ENCODE assay signal across 27 mouse cellular contexts in genomic region chr16:77598787-77599186, GRCm38 (mm10). TPM values are rescaled to one million over a fixed set of nuclear protein-coding genes. Genes with fewer than 3 reads are reported as not detected.
A peak's percentile ranks its signal among the peaks of the same experiment; 100 is the strongest.
DNase-seq lines count a peak whose midpoint lies in the region; ATAC-seq lines count a peak whose summit lies in the region.
"Had no signal": no experiment of that assay in that cellular context is flagged by ENCODE, and none has a peak within 500 bp of the region (broad histone marks: within the 10 kb centered on the region; RNA-seq: fewer than 3 reads in every experiment).

No protein-coding gene starts in this region.

- H3K36me3 ChIP-seq in forebrain, embryonic 14.5 days (ENCODE audit: control insufficient read depth, insufficient read depth, low read length) = peaks cover 8% of the 10 kb centered on the region; the same call in 1 of the 2 replicates
- H3K36me3 ChIP-seq in forebrain, embryonic 10.5 days (replicated peaks) = no peaks in the 10 kb centered on the region; the same call in 1 of the 2 replicates
- no peaks in the 10 kb centered on the region for H3K36me3 ChIP-seq in hindbrain, embryonic 16.5 days (ENCODE audit: control insufficient read depth, insufficient read depth, low read length)
- H3K36me3 ChIP-seq in neural tube, embryonic 14.5 days (ENCODE audit: control insufficient read depth, insufficient read depth, low read length) = no peaks in the 10 kb centered on the region
- H3K36me3 ChIP-seq: G1E; intestine, embryonic 15.5 days had no signal

- H3K27ac ChIP-seq in forebrain, embryonic 14.5 days (ENCODE audit: low read depth, low read length) = no peak overlapping the region
- H3K27ac ChIP-seq in forebrain, embryonic 10.5 days = no peak overlapping the region
- H3K27ac ChIP-seq in hindbrain, embryonic 16.5 days (ENCODE audit: low read depth, low read length) = no peak overlapping the region
- H3K27ac ChIP-seq in neural tube, embryonic 14.5 days (ENCODE audit: low read depth, low read length) = no peak overlapping the region; the same call in 1 of the 2 replicates
- H3K27ac ChIP-seq: intestine, embryonic 15.5 days; limb, embryonic 13.5 days; liver, embryonic 14.5 days had no signal

- H3K9me3 ChIP-seq in forebrain, embryonic 14.5 days (replicated peaks; ENCODE audit: control insufficient read depth, low read length) = no peaks in the 10 kb centered on the region
- no peaks in the 10 kb centered on the region for H3K9me3 ChIP-seq in forebrain, embryonic 10.5 days
- H3K9me3 ChIP-seq in hindbrain, embryonic 16.5 days (ENCODE audit: control insufficient read depth, low read length) = no peaks in the 10 kb centered on the region
- no peaks in the 10 kb centered on the region for H3K9me3 ChIP-seq in neural tube, embryonic 14.5 days (ENCODE audit: control insufficient read depth, low read length)
- H3K9me3 ChIP-seq: intestine, embryonic 15.5 days; limb, embryonic 13.5 days had no signal

- no peaks in the 10 kb centered on the region; the same call in 1 of the 2 replicates for H3K4me1 ChIP-seq in forebrain, embryonic 14.5 days (ENCODE audit: control insufficient read depth, insufficient read depth, low read length)
- H3K4me1 ChIP-seq in forebrain, embryonic 10.5 days = peaks cover 9% of the 10 kb centered on the region
- H3K4me1 ChIP-seq in hindbrain, embryonic 16.5 days (ENCODE audit: control insufficient read depth, insufficient read depth, low read depth, low read length) = no peaks in the 10 kb centered on the region
- 0 out of 2 replicates have a peak, but pooled peaks cover 3% of the 10 kb centered on the region for H3K4me1 ChIP-seq in neural tube, embryonic 14.5 days (ENCODE audit: control insufficient read depth, insufficient read depth, low read length)
- H3K4me1 ChIP-seq: intestine, embryonic 15.5 days had no signal

- no peak overlapping the region for H3K9ac ChIP-seq in forebrain, embryonic 14.5 days (ENCODE audit: low read length)
- H3K9ac ChIP-seq in hindbrain, embryonic 16.5 days (ENCODE audit: low read depth, low read length) = no peak overlapping the region
- no peak overlapping the region for H3K9ac ChIP-seq in neural tube, embryonic 14.5 days (replicated peaks; ENCODE audit: low read depth, low read length)
- H3K9ac ChIP-seq: intestine, embryonic 15.5 days; limb, embryonic 13.5 days; liver, embryonic 14.5 days had no signal

- H3K27me3 ChIP-seq in forebrain, embryonic 14.5 days (replicated peaks; ENCODE audit: control insufficient read depth, insufficient read depth, low read length) = no peaks in the 10 kb centered on the region
- H3K27me3 ChIP-seq in forebrain, embryonic 10.5 days (ENCODE audit: poor library complexity, severe bottlenecking) = no peaks in the 10 kb centered on the region
- H3K27me3 ChIP-seq in hindbrain, embryonic 16.5 days (replicated peaks; ENCODE audit: control insufficient read depth, insufficient read depth, low read length) = no peaks in the 10 kb centered on the region
- H3K27me3 ChIP-seq in neural tube, embryonic 14.5 days (ENCODE audit: control insufficient read depth, insufficient read depth, low read length) = no peaks in the 10 kb centered on the region
- H3K27me3 ChIP-seq: intestine, embryonic 15.5 days; limb, embryonic 13.5 days had no signal

- H3K4me3 ChIP-seq in forebrain, embryonic 14.5 days (ENCODE audit: low read depth, low read length) = no peak overlapping the region
- H3K4me3 ChIP-seq in forebrain, embryonic 10.5 days = no peak overlapping the region
- peak overlapping the region; percentile 9 for H3K4me3 ChIP-seq in hindbrain, embryonic 16.5 days (ENCODE audit: low read length)
- H3K4me3 ChIP-seq in neural tube, embryonic 14.5 days (ENCODE audit: low read depth, low read length) = peak overlapping the region; percentile 21
- H3K4me3 ChIP-seq: intestine, embryonic 15.5 days; limb, embryonic 13.5 days had no signal

- intact Hi-C loops in heart, postnatal 25 days (cut with DNase I) = loop anchor here (5.0 to 10.0 kb wide), 2 partner anchors 44 to 274 kb away; no protein-coding TSS in a partner anchor

- H3K4me2 ChIP-seq in forebrain, embryonic 14.5 days (ENCODE audit: low read length) = peak overlapping the region; percentile 0
- peak overlapping the region; percentile 24 for H3K4me2 ChIP-seq in hindbrain, embryonic 16.5 days (ENCODE audit: low read length)
- peak overlapping the region; percentile 37 for H3K4me2 ChIP-seq in neural tube, embryonic 14.5 days (ENCODE audit: low read depth, low read length)
- H3K4me2 ChIP-seq: heart, embryonic 11.5 days; intestine, embryonic 15.5 days; limb, embryonic 13.5 days had no signal

- no peak for ATAC-seq in forebrain, embryonic 14.5 days
- ATAC-seq in hindbrain, embryonic 16.5 days = no peak
- ATAC-seq in neural tube, embryonic 14.5 days (ENCODE audit: low read depth) = no peak
- ATAC-seq: activated CD4-positive, CD25-positive, alpha-beta regulatory T cell, adult 4 months; intestine, embryonic 15.5 days had no signal

- WGBS in forebrain, embryonic 14.5 days = 77% methylated on average over 8 of the region's 8 CpGs
- WGBS in forebrain, embryonic 10.5 days = 90% methylated on average over 8 of the region's 8 CpGs
- WGBS in hindbrain, embryonic 16.5 days = 65% methylated on average over 8 of the region's 8 CpGs
- WGBS in neural tube, embryonic 14.5 days = 70% methylated on average over 8 of the region's 8 CpGs

- no peak for DNase-seq in forebrain, embryonic 14.5 days (ENCODE audit: low spot score)
- DNase-seq in forebrain, embryonic 10.5 days (ENCODE audit: extremely low spot score, low spot score) = no peak
- peak; percentile 16 to 44 for DNase-seq in layer of hippocampus, postnatal 10 days (ENCODE audit: low spot score in 2 of 2)
- DNase-seq in layer of hippocampus, adult 18-20 months (ENCODE audit: low spot score in 2 of 2) = no peak
- no peak for DNase-seq in lung, postnatal 36 days
- no peak for DNase-seq in heart, postnatal 25 days (ENCODE audit: low spot score)
- DNase-seq: adrenal gland, postnatal 10 days; cerebellum, adult 11 months; embryo, embryonic 11 days; heart, postnatal 14 days; kidney, postnatal 4 days; thymus, adult 2 months had no signal

RNA-seq across cellular contexts. Expression of gene Gm11146, which starts 3.1 kb away (rescaled TPM):
- not detected in 2 replicates for polyA plus RNA-seq in forebrain, embryonic 14.5 days (2014; fragmentation: Nextera tagmentation; extraction: Ambion mirVana)
- polyA plus RNA-seq in forebrain, embryonic 10.5 days (2016; fragmentation: Nextera tagmentation; extraction: Ambion mirVana) = not detected in 2 replicates
- not detected for total RNA-seq in layer of hippocampus, postnatal 10 days (2021)
- total RNA-seq in layer of hippocampus, adult 18-20 months (2021) = not detected
- polyA plus RNA-seq in hindbrain, embryonic 16.5 days (2015; fragmentation: Nextera tagmentation; extraction: Ambion mirVana) = not detected in 2 replicates
- polyA plus RNA-seq in neural tube, embryonic 14.5 days (2014; fragmentation: Nextera tagmentation; extraction: Ambion mirVana) = not detected in 2 replicates
- total RNA-seq in heart, postnatal 25 days (2021) = not detected
- total RNA-seq: adrenal gland, postnatal 10 days; G1E; gastrocnemius, postnatal 4 days; heart, postnatal 14 days; layer of hippocampus, postnatal 36 days; left cerebral cortex, postnatal 14 days had no signal
- polyA plus RNA-seq: activated CD4-positive, CD25-positive, alpha-beta regulatory T cell, adult 4 months; embryonic facial prominence, embryonic 14.5 days; G1E; heart, embryonic 11.5 days; intestine, embryonic 15.5 days; kidney, embryonic 14.5 days; limb, embryonic 13.5 days; liver, embryonic 14.5 days; lung, embryonic 16.5 days; neural tube, embryonic 11.5 days; thymus, adult 2 months had no signal

Comparison
In these comparisons a context has a peak if more than half of its experiments do, and no peak if none do; other contexts are left out.
1. DNase-seq: peak in layer of hippocampus, postnatal 10 days (2 of 2); none in forebrain, embryonic 14.5 days (single experiment), forebrain, embryonic 10.5 days (single experiment), layer of hippocampus, adult 18-20 months (0 of 2), lung, postnatal 36 days (single experiment) and heart, postnatal 25 days (single experiment).
2. H3K4me3 ChIP-seq: peak in hindbrain, embryonic 16.5 days (single experiment) and neural tube, embryonic 14.5 days (single experiment); none in forebrain, embryonic 14.5 days (single experiment) and forebrain, embryonic 10.5 days (single experiment).
3. Peak in every context shown above with its lines, with median percentiles within 50 percentile points of each other: H3K4me2 ChIP-seq.